Mouse (Mus musculus): ENCODE results near the gene Abhd12b.

- no peak for TF ChIP-seq CTCF (conservative IDR thresholded peaks at IDR 0.05 in 1 of 2, IDR thresholded peaks at IDR 0.05 in 1 of 2; ENCODE audit: low read depth in 2 of 2, low read length in 2 of 2)
- TF ChIP-seq MAFK (IDR thresholded peaks at IDR 0.05; ENCODE audit: insufficient replicate concordance, low read length): no peak
- no peak for TF ChIP-seq ZC3H11A (IDR thresholded peaks at IDR 0.05; ENCODE audit: low read depth, low read length)
- no peak for TF ChIP-seq TBP (conservative IDR thresholded peaks at IDR 0.05; ENCODE audit: low read depth, low read length)
- no peak for TF ChIP-seq USF1 (IDR thresholded peaks at IDR 0.05; ENCODE audit: low read depth, low read length)
- no peak for TF ChIP-seq ETS1 (conservative IDR thresholded peaks at IDR 0.05; ENCODE audit: low read depth, low read length)
Observed at GRCm38 (mm10) chr12:70145586-70145985, 8.4 kb upstream of the Abhd12b start.

All from CH12.LX (cell line).